Mouse (Mus musculus) liver, embryonic 14.5 days (tissue): ENCODE data around the gene Fundc1. TPM values are rescaled to one million over a fixed set of nuclear protein-coding genes. Genes with fewer than 3 reads are reported as not detected.
"Not testable (repeated sequence)": the region's sequence is repeated elsewhere in the genome, so short reads cannot be mapped to it uniquely, and the experiment has no call there.

Experiments
- ATAC-seq: fragments of 200-750 bp; cut with Nextera tagmentation; 2 replicates; pipeline ENCODE4 v1.8.0; 2017; ENCODE audit warnings: moderate number of reproducible peaks, mild to moderate bottlenecking, moderate library complexity; ENCODE audit not compliant: insufficient read depth
- DNase-seq, 3 experiments: peaks; one replicate each; pipeline ENCODE4 v3.0.0-alpha.2; 2012 to 2013; ENCODE audit warnings: low read depth in 3 of 3, low spot score in 3 of 3
- H3K27ac ChIP-seq: fragments of 300-500 bp; sonication (generic); 2 replicates; pipeline ENCODE4 v1.5.1; 2014; ENCODE audit warnings: moderate library complexity, mild to moderate bottlenecking, control low read depth, inconsistent platforms
- H3K27me3 ChIP-seq: fragments of 300-500 bp; sonication (generic); 2 replicates; pipeline ENCODE4 v1.6.1; 2014; ENCODE audit warnings: mild to moderate bottlenecking, low read length, moderate library complexity; ENCODE audit not compliant: control insufficient read depth, insufficient read depth
- H3K36me3 ChIP-seq: fragments of 300-500 bp; sonication (generic); replicated peaks from 2 replicates; pipeline ENCODE4 v1.6.1; 2014; ENCODE audit warnings: low read depth; ENCODE audit not compliant: control insufficient read depth, insufficient read depth
- H3K4me1 ChIP-seq, 2 experiments: fragments of 200-500 bp in 1 of 2; fragments of 300-500 bp in 1 of 2; sonication (generic) in 1 of 2; replicated peaks; 2 replicates each; pipeline ENCODE4 v1.6.1; 2012 to 2014; ENCODE audit warnings: antibody characterized with exemption in 1 of 2, inconsistent platforms in 1 of 2, low read length in 1 of 2; ENCODE audit not compliant: control insufficient read depth in 2 of 2, insufficient read depth in 2 of 2
- H3K4me2 ChIP-seq: fragments of 300-500 bp; sonication (generic); 2 replicates; pipeline ENCODE4 v1.6.1; 2014; ENCODE audit warnings: low read depth, mild to moderate bottlenecking, control low read depth, moderate library complexity
- H3K4me3 ChIP-seq, 2 experiments: fragments of 200-500 bp in 1 of 2; fragments of 300-500 bp in 1 of 2; sonication (generic) in 1 of 2; 2 replicates each; pipeline ENCODE4 v1.5.1; 2012 to 2014; ENCODE audit warnings: low read depth in 2 of 2, low read length in 2 of 2, mild to moderate bottlenecking in 2 of 2, control low read depth in 1 of 2, inconsistent platforms in 1 of 2, moderate library complexity in 1 of 2; ENCODE audit not compliant: insufficient read depth in 1 of 2
- H3K9ac ChIP-seq: fragments of 300-500 bp; sonication (generic); replicated peaks from 2 replicates; pipeline ENCODE4 v1.6.1; 2014; ENCODE audit warnings: mild to moderate bottlenecking, control low read depth, moderate library complexity
- H3K9me3 ChIP-seq: fragments of 300-500 bp; sonication (generic); 2 replicates; pipeline ENCODE4 v1.6.1; 2016; ENCODE audit warnings: low read length, mixed read lengths; ENCODE audit not compliant: control insufficient read depth
- CTCF ChIP-seq: IDR thresholded peaks from 2 replicates; pipeline ENCODE4 v1.5.1; 2016; ENCODE audit warnings: antibody characterized with exemption, low read depth, control low read depth
- EP300 ChIP-seq: IDR thresholded peaks from 2 replicates; pipeline ENCODE4 v1.6.1; 2016; ENCODE audit warnings: antibody characterized with exemption, low read depth
- whole genome bisulfite sequencing: fragments of 180-500 bp; shearing (Covaris S2); extraction: QIAGEN DNeasy Blood & Tissue Kit; methylation state at CpG from one replicate; pipeline ENCODE4 v1.1.7; 2014; ENCODE audit not compliant: insufficient replicate concordance; 5-methylcytosine and 5-hydroxymethylcytosine counted together
- polyA plus RNA-seq, 2 experiments: library from polyadenylated mRNA; depleted of rRNA in 1 of 2; stranded (reverse) in 1 of 2; unstranded in 1 of 2; fragments of >200 nt; fragmentation: Nextera tagmentation in 1 of 2; extraction: Ambion mirVana in 1 of 2; gene quantifications; 2 replicates each; pipeline versions ENCODE4 v1.2.1 to v1.2.3; 2012 to 2014

Gene Fundc1
- polyA plus RNA-seq, 2 experiments, result 6.0 to 14.8 TPM

DNA sequence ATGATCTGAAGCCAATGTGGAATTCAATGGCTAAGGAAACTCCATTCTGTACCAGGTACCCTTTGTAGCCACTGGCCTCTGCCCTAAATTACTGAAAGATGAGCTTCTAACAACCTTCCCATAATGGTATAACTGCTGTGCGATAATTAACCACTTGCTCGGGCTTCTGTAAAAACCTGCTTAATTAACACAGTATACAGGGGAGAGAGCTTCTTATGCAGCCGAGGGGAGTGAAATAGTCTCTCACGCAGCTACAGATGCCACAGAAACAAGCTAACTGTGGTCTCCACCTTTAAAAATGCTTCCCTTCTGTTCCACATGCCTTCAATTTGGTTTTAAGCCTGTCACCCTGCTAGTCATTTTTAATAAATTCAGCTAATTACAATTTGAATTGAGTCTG is 17.6 kb downstream of the Fundc1 start:
- Histone ChIP-seq H3K4me2 (no peak overlapping the region), H3K4me3 (no peak overlapping the region), H3K27ac (no peak overlapping the region), H3K9ac (no peak overlapping the region), H3K36me3 (no peaks in the 10 kb centered on the region), H3K4me1 (no peaks in the 10 kb centered on the region), H3K9me3 (no peaks in the 10 kb centered on the region), H3K27me3 (no peaks in the 10 kb centered on the region)
- no peak for TF ChIP-seq EP300
- 74% methylated on average over 4 of the region's 4 CpGs for WGBS
- DNase-seq (no peak), ATAC-seq (no peak)

- H3K27ac ChIP-seq, result not testable (repeated sequence)
Measured at GRCm38 (mm10) chrX:17551586-17551985, 20.5 kb downstream of the Fundc1 start.

GRCm38 (mm10) chrX:17547143-17547806 is 24.9 kb downstream of the Fundc1 start:
- no peak overlapping the region for H3K4me3 ChIP-seq
- no peak overlapping the region for H3K27ac ChIP-seq
- no peak for TF ChIP-seq EP300
- no peak overlapping the region for H3K9ac ChIP-seq
- no peaks in the 10 kb centered on the region for H3K36me3 ChIP-seq
- H3K9me3 ChIP-seq, result no peaks in the 10 kb centered on the region
- no peaks in the 10 kb centered on the region for H3K4me1 ChIP-seq
- WGBS, result 37% methylated on average over 6 of the region's 6 CpGs
- H3K27me3 ChIP-seq, result no peaks in the 10 kb centered on the region
- DNase-seq, result no peak
- H3K4me2 ChIP-seq, result no peak overlapping the region
- no peak for ATAC-seq

More at GRCm38 (mm10) chrX:17551586-17551985, 20.5 kb downstream of the Fundc1 start:
- not testable (repeated sequence) for H3K36me3 ChIP-seq, ATAC-seq, H3K4me1 ChIP-seq, H3K4me2 ChIP-seq, H3K9ac ChIP-seq, H3K27me3 ChIP-seq, DNase-seq, H3K4me3 ChIP-seq, H3K9me3 ChIP-seq

DNA sequence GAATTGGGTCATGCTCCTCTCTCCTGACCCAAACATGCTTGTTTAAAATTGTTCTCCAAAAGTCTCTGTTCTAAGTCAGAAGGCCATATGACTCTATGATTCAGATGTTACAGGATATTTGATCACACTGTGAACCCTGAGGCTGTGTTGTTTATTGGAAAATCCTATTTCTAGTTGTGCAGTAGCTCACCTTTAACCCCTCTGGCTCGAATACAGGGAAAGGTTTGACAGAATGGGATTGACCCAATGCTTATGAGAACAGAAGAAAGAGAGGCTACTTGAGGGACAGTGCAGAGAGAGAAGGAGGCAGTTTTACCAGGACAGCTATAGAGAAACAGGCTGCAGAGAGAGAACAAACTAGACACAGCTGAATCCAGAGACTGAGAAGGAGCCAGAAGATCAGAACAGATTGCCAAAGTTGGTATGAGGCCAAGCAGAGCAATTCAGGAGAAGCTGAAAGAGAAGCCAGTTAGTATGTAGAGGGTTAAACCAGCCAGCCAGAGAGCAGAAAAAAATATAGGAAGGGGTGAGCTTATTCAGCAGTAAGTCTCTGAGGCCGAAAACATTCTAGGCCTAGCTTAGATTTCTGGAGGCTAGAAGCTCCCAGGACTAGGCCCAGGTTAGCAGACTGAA is 27.1 kb downstream of the Fundc1 start:
- ATAC-seq, result no peak
- H3K4me1 ChIP-seq, result no peaks in the 10 kb centered on the region
- H3K27me3 ChIP-seq, result no peaks in the 10 kb centered on the region
- H3K4me2 ChIP-seq, result no peak overlapping the region
- no peaks in the 10 kb centered on the region for H3K9me3 ChIP-seq
- WGBS, result 37% methylated on average over 2 of the region's 2 CpGs
- no peak overlapping the region for H3K4me3 ChIP-seq
- DNase-seq, result no peak
- no peaks in the 10 kb centered on the region for H3K36me3 ChIP-seq
- no peak for TF ChIP-seq EP300
- TF ChIP-seq CTCF, result no peak
- H3K27ac ChIP-seq, result no peak overlapping the region
- H3K9ac ChIP-seq, result no peak overlapping the region

DNA sequence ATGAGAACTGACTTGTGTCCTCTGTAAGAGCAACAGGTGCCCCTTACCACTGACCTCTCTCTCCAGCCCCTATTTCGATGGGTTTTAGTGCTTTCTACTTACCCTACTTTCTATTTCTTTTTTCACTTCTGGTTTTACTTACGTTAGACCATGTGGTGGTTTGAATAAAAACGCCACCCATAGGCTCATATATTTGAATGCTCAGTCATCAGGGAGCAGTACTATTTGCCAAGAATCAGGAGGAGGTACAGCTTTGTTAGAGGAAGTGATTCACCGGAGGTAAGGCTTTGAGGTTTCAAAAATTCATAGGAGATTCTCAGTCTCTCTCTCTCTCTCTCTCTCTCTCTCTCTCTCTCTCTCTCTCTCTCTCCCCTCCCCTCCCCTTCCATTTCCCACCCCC is 34.4 kb downstream of the Fundc1 start:
- TF ChIP-seq CTCF, result no peak
- no peak for TF ChIP-seq EP300
- no peaks in the 10 kb centered on the region for H3K9me3 ChIP-seq

More for the DNA sequence above, 34.4 kb downstream of the Fundc1 start:
- 62% methylated on average over 4 of the region's 4 CpGs for WGBS
- ATAC-seq, result no peak
- H3K4me1 ChIP-seq, result no peaks in the 10 kb centered on the region
- no peak overlapping the region for H3K4me3 ChIP-seq
- no peak overlapping the region for H3K27ac ChIP-seq
- H3K4me2 ChIP-seq, result no peak overlapping the region
- H3K27me3 ChIP-seq, result no peaks in the 10 kb centered on the region
- H3K9ac ChIP-seq, result no peak overlapping the region
- no peaks in the 10 kb centered on the region for H3K36me3 ChIP-seq
- DNase-seq, result no peak
